Mouse (Mus musculus): ENCODE data around the gene Gm49320. TPM values are rescaled to one million over a fixed set of nuclear protein-coding genes. Genes with fewer than 3 reads are reported as not detected.
A peak's percentile ranks its signal among the peaks of the same experiment; 100 is the strongest.

Gene Gm49320
- total RNA-seq (2021): 1 to 10 TPM in 1 of 2 experiments, under 1 TPM in 1; 0.93 to 1.5 TPM
- long read RNA-seq, experiment 1, partial matches to known transcripts: 0 of 8 reads
- long read RNA-seq, experiment 1, other reads (novel, unspliced or antisense): 8 of 8 reads
- long read RNA-seq, experiment 2: 0 reads

- DNase-seq (ENCODE audit: low spot score in 2 of 2): peak; percentile 99 to 100
These were observed at the start of gene Gm49320, which contains the start of gene Map2k7 for GRCm38 (mm10) chr8:4238434-4239192. Gene Gm49320, plus strand, starts transcription at chr8:4238865. Gene Map2k7, plus strand, starts transcription at chr8:4238740.

DNA sequence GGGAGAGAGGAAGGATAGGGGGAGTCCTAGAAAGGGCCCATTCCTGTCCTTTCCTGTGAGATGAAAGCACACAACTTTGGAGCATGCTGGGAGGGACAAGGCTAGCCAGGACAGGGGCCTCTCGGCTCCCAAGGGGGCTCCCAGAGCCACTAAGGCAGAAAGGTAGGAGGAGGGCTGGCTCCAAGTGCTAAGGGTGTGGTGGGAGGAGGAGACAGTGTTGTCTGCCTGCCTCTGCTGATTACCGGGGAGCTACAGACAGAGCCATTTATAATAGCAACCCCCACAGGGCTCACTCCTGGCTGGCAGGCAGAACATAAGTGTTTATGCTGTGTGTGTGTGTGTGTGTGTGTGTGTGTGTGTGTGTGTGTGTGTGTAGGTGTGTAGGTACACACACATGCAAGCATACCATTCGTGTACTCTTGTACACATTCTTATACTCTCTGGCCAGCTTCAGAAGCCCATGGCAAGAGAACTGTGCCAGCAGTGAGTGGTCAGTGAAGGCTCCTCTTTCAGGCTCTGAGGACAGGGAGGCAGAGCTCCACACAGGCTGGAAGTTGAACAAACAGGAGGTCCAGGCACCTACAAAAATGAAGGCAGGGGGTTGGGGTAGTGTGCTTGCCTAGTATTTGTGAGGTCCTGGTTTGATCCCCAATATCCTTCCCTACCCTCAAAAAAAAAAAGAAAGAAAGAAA is 49.5 kb upstream of the Gm49320 start:
- no peak for DNase-seq (ENCODE audit: low spot score in 2 of 2)

DNA sequence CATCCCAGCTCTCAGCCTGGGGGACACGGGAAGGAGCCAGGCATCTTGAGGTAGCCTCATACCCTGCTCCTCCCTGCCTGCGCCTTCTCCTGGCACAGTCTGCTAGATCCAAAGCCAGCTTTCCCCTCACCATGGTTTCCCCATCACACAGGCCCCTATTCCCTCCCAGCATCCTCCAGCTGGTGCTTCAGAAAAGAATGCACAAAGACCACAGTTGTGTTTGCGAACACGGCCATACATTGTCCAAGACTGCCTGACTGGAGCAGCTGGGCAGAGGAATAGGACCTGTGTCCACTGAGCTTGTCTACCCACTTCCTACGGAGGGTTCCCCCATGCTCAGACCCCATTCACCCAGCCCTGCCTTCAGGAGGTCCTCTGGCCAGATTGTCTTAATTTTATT is 46.4 kb upstream of the Gm49320 start:
- no peak for DNase-seq (ENCODE audit: low spot score in 2 of 2)

GRCm38 (mm10) chr8:4192807-4193587 is 45.7 kb upstream of the Gm49320 start:
- peak; percentile 88 to 94 for DNase-seq (ENCODE audit: low spot score in 2 of 2)

DNA sequence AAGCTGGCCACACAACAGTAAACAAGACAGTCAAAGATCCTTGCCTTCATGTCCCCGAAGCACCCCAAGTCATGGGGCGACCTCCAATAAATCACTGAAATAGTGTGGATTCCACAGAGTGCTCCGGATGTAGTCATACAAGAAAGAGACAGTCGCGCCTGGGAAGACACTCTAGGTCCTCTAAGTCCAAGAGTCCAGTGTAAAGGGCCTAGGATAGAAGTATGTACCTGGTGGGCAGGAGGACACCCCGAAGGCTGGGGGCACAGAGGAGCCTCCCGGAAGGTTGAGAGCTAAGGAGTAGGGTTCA is 45.1 kb upstream of the Gm49320 start:
- no peak for DNase-seq (ENCODE audit: low spot score in 2 of 2)

DNA sequence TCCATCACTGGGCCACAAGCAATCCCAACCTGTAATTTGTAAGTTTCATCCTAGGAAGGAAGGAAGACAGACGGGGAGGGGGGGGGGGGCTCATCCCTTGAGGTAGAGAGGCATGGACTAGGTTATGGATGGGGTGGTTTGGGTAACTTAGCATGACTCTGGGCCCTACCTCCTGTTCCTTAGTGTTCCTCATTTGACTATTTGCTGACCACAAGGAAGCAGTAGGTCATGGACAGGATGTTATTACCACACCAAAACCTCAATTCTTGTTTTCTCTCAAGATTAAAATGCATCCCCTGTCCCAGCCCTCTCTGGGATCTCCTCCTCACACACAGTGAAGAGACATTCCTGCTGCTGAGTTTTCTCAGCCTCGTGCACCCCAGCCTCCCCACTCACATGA is 37.3 kb upstream of the Gm49320 start:
- no peak for DNase-seq (ENCODE audit: low spot score in 2 of 2)

DNA sequence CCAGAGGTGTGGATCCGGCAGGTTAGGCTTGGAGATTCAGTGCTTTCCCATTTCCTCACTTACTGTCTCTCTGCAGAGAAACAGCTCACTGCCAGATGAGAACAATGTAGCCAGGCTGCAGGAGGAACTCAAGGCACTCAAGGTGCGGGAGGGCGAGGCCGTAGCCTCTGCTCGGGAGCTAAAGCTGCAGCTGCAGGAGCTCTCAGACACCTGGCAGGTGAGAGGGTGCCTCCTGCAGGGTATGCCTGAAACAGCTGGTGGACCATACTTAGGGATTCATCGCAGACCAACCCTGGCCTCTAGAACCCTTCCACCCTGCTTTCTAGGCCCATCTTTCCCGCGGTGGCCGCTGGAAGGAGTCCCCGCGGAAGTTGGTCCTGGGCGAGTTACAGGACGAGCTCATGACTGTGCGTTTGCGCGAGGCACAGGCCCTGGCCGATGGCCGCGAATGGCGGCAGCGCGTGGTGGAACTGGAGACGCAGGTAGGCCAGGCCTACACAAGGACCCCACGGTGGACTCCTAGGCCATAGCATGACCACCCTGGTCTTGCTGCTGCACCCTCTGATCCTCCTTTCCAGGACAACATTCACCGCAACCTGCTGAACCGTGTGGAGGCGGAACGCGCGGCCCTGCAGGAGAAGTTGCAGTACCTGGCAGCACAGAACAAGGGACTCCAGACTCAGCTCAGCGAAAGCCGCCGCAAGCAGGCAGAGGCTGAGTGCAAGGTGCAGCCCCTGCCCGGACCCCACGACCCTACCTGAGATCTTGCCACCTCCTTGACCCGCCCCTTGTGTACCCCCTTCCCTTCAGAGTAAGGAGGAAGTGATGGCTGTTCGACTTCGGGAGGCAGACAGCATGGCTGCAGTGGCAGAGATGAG is 33.2 kb upstream of the Gm49320 start:
- no peak for DNase-seq (ENCODE audit: low spot score in 2 of 2)

GRCm38 (mm10) chr8:4206182-4207015 is 32.3 kb upstream of the Gm49320 start:
- DNase-seq (ENCODE audit: low spot score in 2 of 2): no peak

- DNase-seq (ENCODE audit: low spot score in 2 of 2): no peak
These were observed 31.7 kb upstream of the Gm49320 start for GRCm38 (mm10) chr8:4207016-4207350.

- no peak for DNase-seq (ENCODE audit: low spot score in 2 of 2)
These were observed 27.6 kb upstream of the Gm49320 start for GRCm38 (mm10) chr8:4211097-4211496.

DNA sequence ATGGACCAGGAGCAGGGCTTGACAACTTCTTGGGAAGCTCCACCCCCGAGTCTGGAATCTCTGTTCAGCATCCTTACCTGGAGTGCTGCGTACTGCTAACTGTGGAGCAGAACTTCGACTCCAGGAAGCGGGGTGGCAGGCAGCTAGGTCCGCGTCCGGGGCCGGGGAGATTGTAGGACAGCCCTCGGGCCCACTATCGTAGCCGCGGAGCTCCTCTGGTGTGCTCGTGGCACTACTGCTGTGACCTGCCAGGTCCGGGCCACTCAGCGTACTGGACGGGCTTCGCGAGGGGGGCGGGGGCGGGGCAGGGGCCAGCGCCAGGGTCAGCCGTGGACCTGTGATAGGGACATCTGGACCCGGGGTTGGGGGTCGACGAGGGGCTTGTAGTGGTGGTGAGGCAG is 25.9 kb upstream of the Gm49320 start:
- DNase-seq (ENCODE audit: low spot score in 2 of 2): no peak

- DNase-seq (ENCODE audit: low spot score in 2 of 2): peak; percentile 63 to 77
These were observed 25.3 kb upstream of the Gm49320 start for GRCm38 (mm10) chr8:4213210-4214005.

- DNase-seq (ENCODE audit: low spot score in 2 of 2): peak; percentile 59 to 75
These were observed 24.4 kb upstream of the Gm49320 start for GRCm38 (mm10) chr8:4214006-4214980.

DNA sequence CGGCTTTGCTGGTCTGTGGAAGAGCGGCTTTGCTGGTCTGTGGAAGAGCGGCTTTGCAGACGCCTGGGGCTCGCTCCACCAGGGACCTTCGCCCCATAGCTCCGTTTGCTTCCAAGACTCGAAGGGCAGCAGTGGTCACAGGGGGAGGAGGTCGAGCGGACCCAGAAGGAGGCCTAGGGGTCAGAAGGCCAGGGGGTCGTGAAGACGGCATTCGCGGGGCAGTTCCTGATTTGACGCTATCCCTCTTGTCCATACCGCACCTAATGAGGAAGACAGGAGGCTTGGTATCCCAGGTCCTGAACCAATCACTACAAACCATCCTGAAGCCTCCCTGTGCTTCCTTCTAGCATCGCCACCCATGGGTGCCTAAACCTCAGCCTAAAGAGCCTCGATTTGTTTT is 22.4 kb upstream of the Gm49320 start:
- no peak for DNase-seq (ENCODE audit: low spot score in 2 of 2)

DNA sequence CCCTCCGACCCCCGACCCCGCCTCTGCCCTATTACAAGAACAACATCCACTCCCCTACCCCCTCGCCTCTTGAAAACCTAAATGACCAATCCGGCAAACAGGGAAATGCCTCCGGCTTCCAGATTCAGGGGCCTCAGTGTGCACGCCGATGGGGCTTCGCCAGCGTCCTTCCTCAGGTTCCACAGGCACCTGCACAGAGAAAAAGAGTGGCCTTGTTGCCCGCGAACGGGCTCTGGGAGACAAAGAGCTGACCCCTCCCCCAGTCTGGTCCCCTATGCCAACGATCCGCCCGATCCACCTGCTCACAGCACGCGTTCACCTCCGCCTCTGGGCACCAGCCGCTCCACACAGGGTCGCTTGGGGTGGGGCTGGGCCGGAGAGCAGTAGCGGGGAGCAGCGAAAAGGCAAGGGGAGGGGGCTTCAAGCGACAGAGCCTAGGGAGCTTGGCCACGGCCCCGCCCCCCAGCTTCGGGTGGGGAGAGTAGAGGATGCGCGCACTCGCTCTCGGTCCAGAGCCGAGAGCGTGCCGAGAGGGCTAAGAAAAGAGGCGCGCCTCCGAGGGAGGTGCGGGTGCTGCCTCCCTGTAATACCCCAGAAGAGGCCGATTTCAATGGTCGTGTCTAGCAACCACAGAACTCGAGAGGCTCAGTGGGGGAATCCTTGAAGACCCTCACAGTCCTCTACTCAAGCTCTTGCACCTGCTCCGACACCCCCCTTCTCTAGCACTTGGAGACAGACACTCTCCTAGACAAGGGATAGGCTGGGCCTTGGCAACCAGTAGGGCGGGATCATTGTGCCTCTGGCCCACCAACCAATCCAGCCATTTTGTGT is 21.7 kb upstream of the Gm49320 start, which contains the start of gene Prr36:
TSS of gene Prr36 (minus strand) at position 669 of the 831 bp plus-strand sequence.
- DNase-seq (ENCODE audit: low spot score in 2 of 2): no peak

- no peak for DNase-seq (ENCODE audit: low spot score in 2 of 2)
These were observed 19.0 kb upstream of the Gm49320 start for GRCm38 (mm10) chr8:4219617-4220016.

- no peak for DNase-seq (ENCODE audit: low spot score in 2 of 2)
These were observed 16.6 kb upstream of the Gm49320 start for GRCm38 (mm10) chr8:4222059-4222458.

Data from adrenal gland, adult 18-20 months (tissue).